Mouse (Mus musculus) heart, postnatal 10 days (tissue): Measurements from ENCODE around the gene Rtn4rl1. TPM values are rescaled to one million over a fixed set of nuclear protein-coding genes. Genes with fewer than 3 reads are reported as not detected.
A peak's percentile ranks its signal among the peaks of the same experiment; 100 is the strongest.
"Not testable (repeated sequence)": the region's sequence is repeated elsewhere in the genome, so short reads cannot be mapped to it uniquely, and the experiment has no call there.

Source experiments
- DNase-seq, 2 experiments: peaks; one replicate each; pipeline ENCODE4 v3.0.0; 2021
- intact Hi-C: fragments of 180-260 bp; cut with DNase I; formaldehyde crosslinking; loops from one replicate; pipeline ENCODE4 v1.15.1; 2025
- total RNA-seq, 2 experiments: library from RNA; stranded (reverse); gene quantifications; 2 replicates each; pipeline ENCODE4 v1.2.3; 2021

Gene Rtn4rl1
- total RNA-seq, 2 experiments from 2014 or later, result 13.9 to 21.4 TPM

DNA sequence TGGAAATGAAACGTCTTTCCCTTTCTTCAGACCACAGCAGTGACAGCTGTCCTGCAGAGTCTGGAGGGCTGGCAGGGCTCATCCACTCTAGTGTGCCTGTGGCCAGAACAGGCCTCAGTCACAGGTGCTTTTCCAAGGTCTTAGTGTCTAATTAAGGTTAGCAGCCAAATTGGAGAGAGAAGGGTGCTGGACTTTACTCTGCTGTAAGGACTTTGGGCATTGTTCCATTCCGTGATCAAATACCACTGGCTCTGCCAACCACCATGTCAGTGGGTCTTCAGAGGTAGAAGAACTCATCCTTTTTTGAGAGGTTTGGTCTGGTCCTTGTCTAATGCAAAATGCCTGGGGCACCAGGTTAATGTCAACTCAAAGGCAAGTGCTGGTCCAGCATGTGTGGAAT lies 95.5 kb downstream of the Rtn4rl1 start:
- no peak for DNase-seq
- intact Hi-C loops, result loop anchor here (5.0 kb wide), 1 partner anchor 342 kb away; no protein-coding TSS in a partner anchor

DNA sequence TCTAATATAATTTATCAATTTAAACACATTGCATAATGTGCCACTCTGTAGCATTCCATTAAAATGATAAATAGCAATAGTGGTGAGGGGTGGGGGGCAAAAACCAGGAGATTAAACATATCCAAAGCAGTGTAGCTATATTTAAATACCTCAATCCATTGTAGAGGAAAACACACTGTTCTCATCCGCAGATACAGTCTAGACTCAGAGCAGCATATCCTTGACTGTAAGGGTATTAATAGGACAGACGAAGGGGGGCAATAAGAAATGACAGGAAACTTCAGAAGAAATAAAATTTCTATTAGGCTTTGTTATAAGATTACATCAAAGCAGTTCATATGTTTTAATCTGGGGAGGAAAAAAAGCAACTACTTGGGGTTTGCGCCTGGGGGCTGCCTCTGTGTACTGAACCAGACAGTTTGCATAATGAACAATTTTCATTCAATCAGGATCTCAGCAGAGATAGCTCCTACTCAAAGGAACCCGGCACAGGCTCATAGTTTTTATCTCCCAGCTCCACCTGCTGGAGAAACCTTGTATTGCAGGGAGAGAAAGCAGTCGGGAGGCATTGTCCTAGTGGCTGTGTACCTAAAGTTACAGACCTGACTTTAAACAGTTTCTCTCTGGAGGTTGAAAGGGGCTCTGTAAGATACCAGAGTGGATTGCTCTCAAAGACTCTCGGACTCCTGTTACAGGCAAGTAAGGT lies 97.1 kb downstream of the Rtn4rl1 start:
- DNase-seq, result peak; percentile 94 to 96
- intact Hi-C loops, result loop anchor here (1.0 to 2.0 kb wide), 3 partner anchors 36 to 112 kb away; partner anchors contain the start of genes Ovca2 and Rtn4rl1

DNA sequence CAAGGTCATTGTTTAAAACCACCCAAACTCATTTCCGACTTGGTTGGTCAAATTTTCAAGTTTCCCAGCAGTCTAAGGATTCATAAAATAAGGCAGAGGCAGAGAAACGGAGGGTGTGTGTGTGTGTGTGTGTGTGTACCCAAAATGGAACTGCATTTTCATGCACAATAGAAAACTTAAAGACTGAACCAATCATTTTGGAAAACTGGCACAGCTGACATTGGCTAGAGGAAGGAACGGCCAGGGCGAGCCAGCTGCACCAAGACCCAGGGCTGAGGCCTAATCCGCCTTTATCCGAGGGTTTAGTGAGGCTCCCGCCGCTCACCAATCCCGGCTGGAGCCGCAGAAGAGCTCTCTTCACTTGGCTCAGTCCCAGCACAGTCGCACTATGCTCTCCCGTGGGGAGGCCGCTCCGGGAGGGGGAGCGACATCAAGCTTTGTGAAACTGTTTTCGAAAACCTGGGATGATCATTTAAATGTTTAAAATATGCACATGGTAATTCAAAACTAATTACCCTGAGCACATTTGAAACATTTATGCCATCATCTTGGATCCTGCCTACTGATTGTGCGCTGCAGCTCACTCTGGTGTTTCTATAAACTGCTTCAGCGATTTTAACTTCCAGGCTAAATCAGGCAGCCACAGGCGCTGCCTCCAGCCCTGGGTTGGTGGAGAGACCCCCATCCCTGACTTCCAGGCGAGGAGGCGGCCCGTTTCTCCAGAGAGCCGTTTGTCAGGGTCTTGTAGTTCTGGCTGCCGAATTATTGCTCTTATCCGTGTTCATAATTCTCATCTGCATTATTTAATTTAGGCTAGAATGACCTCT lies 98.0 kb downstream of the Rtn4rl1 start:
- intact Hi-C loops, result loop anchor here (1.0 to 2.0 kb wide), 3 partner anchors 37 to 113 kb away; partner anchors contain the start of genes Ovca2 and Rtn4rl1
- no peak for DNase-seq

GRCm38 (mm10) chr11:75292281-75292680 lies 98.7 kb downstream of the Rtn4rl1 start:
- intact Hi-C loops, result no loop called here
- no peak for DNase-seq

DNA sequence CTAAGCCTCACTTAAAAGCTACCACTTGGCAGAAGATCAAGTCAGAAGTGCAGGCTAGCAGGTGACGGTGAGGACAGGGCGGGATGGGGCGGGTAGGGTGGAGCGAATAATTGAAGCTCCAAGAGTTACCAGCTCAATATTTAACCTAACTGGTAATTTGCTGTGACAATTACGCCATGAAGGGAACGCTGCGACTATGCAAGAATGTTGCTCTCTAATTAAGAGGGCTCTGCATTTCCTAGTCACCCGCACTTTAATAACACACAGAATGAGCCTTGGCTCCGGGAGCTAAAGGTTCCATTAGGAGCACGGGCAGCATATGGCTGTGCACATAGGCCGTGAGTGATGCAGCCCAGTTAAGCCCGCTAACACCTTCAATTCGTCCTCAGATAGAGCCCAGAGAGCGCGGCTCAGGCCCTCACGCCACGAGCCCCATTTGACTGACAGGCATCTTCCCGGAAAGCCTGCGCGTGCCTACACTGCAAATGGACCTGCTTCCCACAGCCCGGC lies 100.3 kb downstream of the Rtn4rl1 start:
- no peak for DNase-seq
- intact Hi-C loops, result no loop called here

- DNase-seq, result peak in 1 of 2 experiments; percentile 62
- intact Hi-C loops, result no loop called here
Measured at GRCm38 (mm10) chr11:75294862-75295261, 101.3 kb downstream of the Rtn4rl1 start.

DNA sequence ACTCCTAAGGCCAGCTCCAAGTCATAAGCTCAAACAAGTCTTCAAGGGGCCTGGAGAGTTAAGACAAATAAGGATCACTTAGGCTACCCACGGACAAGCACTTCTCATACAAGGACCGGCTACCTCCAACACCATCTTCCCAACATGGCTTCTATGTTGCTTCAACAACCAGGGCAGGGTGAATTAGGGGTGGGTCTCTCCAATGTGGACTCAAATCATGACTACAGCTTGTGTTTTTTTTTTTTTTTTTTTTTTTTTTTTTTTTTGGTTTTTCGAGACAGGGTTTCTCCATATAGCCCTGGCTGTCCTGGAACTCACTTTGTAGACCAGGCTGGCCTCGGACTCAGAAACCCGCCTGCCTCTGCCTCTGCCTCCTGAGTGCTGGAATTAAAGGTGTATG lies 102.0 kb downstream of the Rtn4rl1 start:
- DNase-seq, intact Hi-C loops: not testable (repeated sequence)

- no peak for DNase-seq
- intact Hi-C loops, result no loop called here
Measured at GRCm38 (mm10) chr11:75296406-75297005, 102.9 kb downstream of the Rtn4rl1 start.

- intact Hi-C loops, result no loop called here
- DNase-seq, result peak in 1 of 2 experiments; percentile 43
Measured at GRCm38 (mm10) chr11:75297631-75298030, 104.0 kb downstream of the Rtn4rl1 start.

DNA sequence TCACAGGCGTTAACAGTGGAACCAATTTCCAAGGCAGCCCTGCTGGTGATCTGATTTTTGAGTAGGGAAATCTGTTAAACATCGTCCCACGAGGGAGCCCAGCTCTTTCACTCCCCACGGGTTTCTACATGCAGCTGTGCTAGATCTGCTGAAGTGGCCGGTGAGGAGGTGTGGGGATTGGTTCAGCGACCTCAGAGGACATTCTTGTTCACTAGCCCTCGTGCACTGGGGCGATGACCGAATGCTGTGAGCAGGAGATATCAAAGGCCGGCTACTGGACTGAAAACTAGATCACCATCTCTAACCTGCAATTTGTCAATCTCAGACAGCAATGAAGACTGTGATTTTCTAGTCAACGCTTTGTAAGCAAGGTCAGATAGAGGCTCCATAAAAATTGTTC lies 104.9 kb downstream of the Rtn4rl1 start:
- intact Hi-C loops, result no loop called here
- DNase-seq, result peak in 1 of 2 experiments; percentile 35

DNA sequence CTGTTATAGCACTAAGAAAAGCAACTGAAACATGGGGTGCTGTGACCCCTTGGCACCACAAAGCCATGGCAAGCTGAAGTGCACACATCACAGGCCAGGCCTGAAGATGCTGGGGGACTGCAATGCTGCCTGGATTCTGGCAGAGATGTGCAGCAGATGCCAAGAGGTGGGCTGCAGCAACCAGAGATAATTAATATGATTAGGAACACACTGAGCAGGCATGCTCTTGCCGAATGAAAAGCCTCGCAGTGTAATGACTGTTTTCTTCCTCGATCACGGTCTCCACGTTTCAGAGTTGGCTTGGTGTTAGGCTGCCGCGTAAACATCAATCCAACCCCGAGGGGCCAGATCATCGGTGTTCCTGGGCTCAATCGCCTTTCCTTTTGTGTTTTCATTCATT lies 106.2 kb downstream of the Rtn4rl1 start:
- intact Hi-C loops, result no loop called here
- no peak for DNase-seq

- DNase-seq, result no peak
- intact Hi-C loops, result no loop called here
Measured at GRCm38 (mm10) chr11:75300954-75301353, 107.4 kb downstream of the Rtn4rl1 start.

DNA sequence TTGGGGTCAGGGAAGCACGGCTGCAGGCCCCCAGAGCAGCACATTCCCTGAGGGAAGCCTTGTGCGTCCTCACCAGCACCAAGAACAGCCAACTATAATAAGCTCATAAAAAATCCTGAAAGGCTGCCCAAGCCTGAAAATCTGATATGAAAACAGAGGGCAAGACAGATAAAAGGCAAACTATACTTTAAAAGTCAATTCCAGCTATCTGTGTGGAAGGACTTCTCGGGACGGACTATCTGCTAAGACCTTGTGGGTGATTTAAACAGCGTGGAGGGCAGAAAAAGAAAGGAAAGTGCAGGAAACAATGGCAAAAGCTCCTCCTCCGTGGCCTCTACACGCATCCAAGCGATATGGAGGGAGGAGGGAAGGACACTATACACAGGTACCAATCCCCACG lies 111.2 kb downstream of the Rtn4rl1 start:
- intact Hi-C loops, result no loop called here
- no peak for DNase-seq

DNA sequence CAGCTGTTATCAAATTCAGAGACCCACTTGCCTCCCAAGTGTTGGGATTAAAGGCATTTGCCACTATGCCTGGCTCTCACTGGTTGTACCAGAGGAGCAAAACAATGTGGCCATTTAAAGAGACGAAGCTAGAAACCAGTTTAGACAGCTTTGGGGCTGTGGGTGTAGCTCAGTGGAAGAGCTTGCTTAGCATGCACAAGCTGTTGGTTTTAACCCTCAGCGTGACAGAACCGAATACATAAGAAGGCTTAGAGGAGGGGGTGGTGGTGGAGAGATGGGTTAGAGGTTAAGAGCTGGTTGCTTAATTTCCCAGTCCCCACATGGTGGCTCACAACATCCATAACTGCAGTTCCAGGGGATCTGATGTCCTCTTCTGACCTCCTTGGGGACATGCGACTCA lies 115.1 kb downstream of the Rtn4rl1 start:
- intact Hi-C loops, result no loop called here
- peak in 1 of 2 experiments; percentile 23 for DNase-seq

DNA sequence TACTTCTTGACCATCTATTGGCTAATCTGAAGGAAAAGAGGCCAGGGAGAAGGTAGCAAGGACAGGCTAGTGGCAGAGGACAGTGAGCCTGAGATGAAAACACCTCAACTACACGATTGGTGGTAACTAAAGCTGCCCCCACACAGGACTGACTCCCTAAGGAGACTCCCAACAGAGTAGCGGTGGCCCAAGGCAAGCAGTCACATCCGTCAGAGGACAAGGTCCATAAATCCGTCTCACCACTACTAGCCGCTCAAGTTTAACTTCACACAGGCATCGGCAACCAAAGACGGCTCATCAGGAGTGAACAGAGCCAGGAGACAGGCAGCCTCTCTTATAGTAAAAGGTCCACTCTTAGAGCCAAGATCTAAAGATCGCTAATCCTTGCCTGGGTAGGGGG lies 117.2 kb downstream of the Rtn4rl1 start:
- DNase-seq, result no peak
- intact Hi-C loops, result no loop called here

DNA sequence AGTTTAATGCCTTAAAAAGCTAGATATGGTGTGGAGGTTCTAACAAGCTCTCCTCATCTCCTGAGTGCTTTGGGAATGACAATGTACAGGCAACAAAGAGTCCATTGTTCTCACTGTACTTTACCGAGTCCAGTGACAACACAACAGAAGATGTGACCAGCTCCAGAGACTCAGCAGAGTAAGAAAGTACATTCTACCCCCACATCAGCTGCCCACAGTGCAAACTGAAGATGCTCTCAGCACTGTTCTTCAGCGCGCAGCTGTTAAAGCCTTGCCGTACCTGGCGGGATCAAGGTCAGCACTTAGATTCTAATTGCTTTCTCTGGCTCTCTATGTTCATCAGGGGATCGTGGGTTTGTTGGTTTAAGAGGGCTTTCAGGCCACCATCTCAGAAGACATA lies 118.2 kb downstream of the Rtn4rl1 start:
- no peak for DNase-seq
- intact Hi-C loops, result no loop called here

- intact Hi-C loops, result no loop called here
- no peak for DNase-seq
Measured at GRCm38 (mm10) chr11:75313834-75314233, 120.3 kb downstream of the Rtn4rl1 start.
